Mouse (Mus musculus) midbrain, embryonic 14.5 days (tissue): ENCODE results near the gene Stat5a. TPM values are rescaled to one million over a fixed set of nuclear protein-coding genes. Genes with fewer than 3 reads are reported as not detected.

ENCODE experiments used
- ATAC-seq: fragments of 200-750 bp; cut with Nextera tagmentation; 2 replicates; pipeline ENCODE4 v1.8.0; 2017; ENCODE audit warnings: moderate number of reproducible peaks, moderate library complexity; ENCODE audit not compliant: low FRiP score, low TSS enrichment
- DNase-seq: peaks from one replicate; pipeline ENCODE4 v3.0.0-alpha.2; 2015
- H3K27ac ChIP-seq: fragments of 300-500 bp; sonication (generic); replicated peaks from 2 replicates; pipeline ENCODE4 v1.5.1; 2014; ENCODE audit warnings: mild to moderate bottlenecking, low read depth, low read length, moderate library complexity
- H3K27me3 ChIP-seq: fragments of 300-500 bp; sonication (generic); 2 replicates; pipeline ENCODE4 v1.6.1; 2014; ENCODE audit warnings: low read length, control low read depth, mixed read lengths; ENCODE audit not compliant: control insufficient read depth, insufficient read depth
- H3K36me3 ChIP-seq: fragments of 300-500 bp; sonication (generic); 2 replicates; pipeline ENCODE4 v1.6.1; 2014; ENCODE audit warnings: low read length, control low read depth; ENCODE audit not compliant: control insufficient read depth, insufficient read depth
- H3K4me1 ChIP-seq: fragments of 300-500 bp; sonication (generic); 2 replicates; pipeline ENCODE4 v1.6.1; 2014; ENCODE audit warnings: mild to moderate bottlenecking, antibody characterized with exemption, low read length, control low read depth; ENCODE audit not compliant: control insufficient read depth, insufficient read depth
- H3K4me2 ChIP-seq: fragments of 300-500 bp; sonication (generic); 2 replicates; pipeline ENCODE4 v1.6.1; 2014; ENCODE audit warnings: mild to moderate bottlenecking, low read length, moderate library complexity
- H3K4me3 ChIP-seq: fragments of 300-500 bp; sonication (generic); replicated peaks from 2 replicates; pipeline ENCODE4 v1.5.1; 2014; ENCODE audit warnings: low read depth, low read length
- H3K9ac ChIP-seq: fragments of 300-500 bp; sonication (generic); replicated peaks from 2 replicates; pipeline ENCODE4 v1.6.1; 2014; ENCODE audit warnings: mild to moderate bottlenecking, low read length, moderate library complexity
- H3K9me3 ChIP-seq: fragments of 300-500 bp; sonication (generic); 2 replicates; pipeline ENCODE4 v1.6.1; 2016; ENCODE audit warnings: low read length, control low read depth, mixed read lengths; ENCODE audit not compliant: control insufficient read depth
- WGBS: fragments of 180-500 bp; shearing (Covaris S2); extraction: QIAGEN DNeasy Blood & Tissue Kit; methylation state at CpG from one replicate; pipeline ENCODE4 v1.1.7; 2014; 5-methylcytosine and 5-hydroxymethylcytosine counted together
- polyA plus RNA-seq: library from polyadenylated mRNA; unstranded; fragments of >200 nt; fragmentation: Nextera tagmentation; extraction: Ambion mirVana; gene quantifications from 2 replicates; pipeline ENCODE4 v1.2.1, GENCODE M21; 2014

Gene Stat5a
- polyA plus RNA-seq, 1 experiment from 2014 or later: 1.9 TPM

- ATAC-seq: no peak
- WGBS: 95% methylated on average over 4 of the region's 4 CpGs
Observed at GRCm38 (mm10) chr11:100906885-100907284, 47.7 kb downstream of the Stat5a start.

GRCm38 (mm10) chr11:100908112-100908511 lies 49.0 kb downstream of the Stat5a start:
- DNase-seq (no peak), ATAC-seq (no peak)
- Histone ChIP-seq H3K9me3 (no peaks in the 10 kb centered on the region), H3K36me3 (peaks cover 34% of the 10 kb centered on the region), H3K9ac (no peak overlapping the region), H3K27ac (no peak overlapping the region), H3K4me1 (no peaks in the 10 kb centered on the region), H3K4me3 (no peak overlapping the region), H3K27me3 (no peaks in the 10 kb centered on the region), H3K4me2 (no peak overlapping the region)
- WGBS: 93% methylated on average over 2 of the region's 2 CpGs

More at GRCm38 (mm10) chr11:100906885-100907284, 47.7 kb downstream of the Stat5a start:
- peaks cover 42% of the 10 kb centered on the region for H3K36me3 ChIP-seq
- no peak overlapping the region for H3K27ac ChIP-seq
- no peaks in the 10 kb centered on the region for H3K27me3 ChIP-seq
- H3K4me1 ChIP-seq: no peaks in the 10 kb centered on the region
- H3K9me3 ChIP-seq: no peaks in the 10 kb centered on the region
- DNase-seq: no peak
- no peak overlapping the region for H3K4me3 ChIP-seq
- H3K4me2 ChIP-seq: no peak overlapping the region
- H3K9ac ChIP-seq: no peak overlapping the region

- WGBS: 86% methylated on average over 9 of the region's 9 CpGs
- ATAC-seq: no peak
- H3K36me3 ChIP-seq: peaks cover 30% of the 10 kb centered on the region
Observed at GRCm38 (mm10) chr11:100908567-100908966, 49.4 kb downstream of the Stat5a start.

GRCm38 (mm10) chr11:100912401-100913155 lies 53.4 kb downstream of the Stat5a start:
- ATAC-seq (no peak), DNase-seq (no peak)
- Histone ChIP-seq H3K4me2 (no peak overlapping the region), H3K4me3 (no peak overlapping the region), H3K27ac (no peak overlapping the region), H3K9me3 (no peaks in the 10 kb centered on the region), H3K36me3 (peaks cover 2% of the 10 kb centered on the region), H3K27me3 (no peaks in the 10 kb centered on the region), H3K9ac (no peak overlapping the region), H3K4me1 (no peaks in the 10 kb centered on the region)
- WGBS: 92% methylated on average over 17 of the region's 17 CpGs

More at GRCm38 (mm10) chr11:100908567-100908966, 49.4 kb downstream of the Stat5a start:
- Histone ChIP-seq H3K27ac (no peak overlapping the region), H3K9ac (no peak overlapping the region), H3K4me1 (no peaks in the 10 kb centered on the region), H3K9me3 (no peaks in the 10 kb centered on the region), H3K27me3 (no peaks in the 10 kb centered on the region), H3K4me3 (no peak overlapping the region), H3K4me2 (no peak overlapping the region)
- no peak for DNase-seq

- Histone ChIP-seq H3K27me3 (no peaks in the 10 kb centered on the region), H3K4me3 (no peak overlapping the region), H3K27ac (no peak overlapping the region), H3K4me1 (no peaks in the 10 kb centered on the region), H3K36me3 (no peaks in the 10 kb centered on the region), H3K9ac (no peak overlapping the region), H3K4me2 (no peak overlapping the region), H3K9me3 (no peaks in the 10 kb centered on the region)
- 87% methylated on average over 5 of the region's 5 CpGs for WGBS
- ATAC-seq (no peak), DNase-seq (no peak)
Observed at GRCm38 (mm10) chr11:100914415-100914814, 55.3 kb downstream of the Stat5a start.

GRCm38 (mm10) chr11:100915063-100915462 lies 55.9 kb downstream of the Stat5a start:
- WGBS: 97% methylated on average over 3 of the region's 3 CpGs
- H3K4me2 ChIP-seq: no peak overlapping the region
- no peak overlapping the region for H3K9ac ChIP-seq
- DNase-seq: no peak
- H3K9me3 ChIP-seq: no peaks in the 10 kb centered on the region
- H3K36me3 ChIP-seq: no peaks in the 10 kb centered on the region
- H3K4me3 ChIP-seq: no peak overlapping the region
- H3K4me1 ChIP-seq: no peaks in the 10 kb centered on the region
- no peaks in the 10 kb centered on the region for H3K27me3 ChIP-seq
- no peak overlapping the region for H3K27ac ChIP-seq
- ATAC-seq: no peak

GRCm38 (mm10) chr11:100916432-100916971 lies 57.4 kb downstream of the Stat5a start:
- Histone ChIP-seq H3K27ac (no peak overlapping the region), H3K27me3 (no peaks in the 10 kb centered on the region), H3K36me3 (no peaks in the 10 kb centered on the region), H3K9ac (no peak overlapping the region), H3K4me3 (no peak overlapping the region), H3K9me3 (no peaks in the 10 kb centered on the region), H3K4me1 (no peaks in the 10 kb centered on the region), H3K4me2 (no peak overlapping the region)
- WGBS: 92% methylated on average over 4 of the region's 4 CpGs
- ATAC-seq: no peak
- no peak for DNase-seq

- Histone ChIP-seq H3K36me3 (no peaks in the 10 kb centered on the region), H3K27ac (no peak overlapping the region), H3K9ac (no peak overlapping the region), H3K4me3 (no peak overlapping the region), H3K27me3 (no peaks in the 10 kb centered on the region), H3K9me3 (no peaks in the 10 kb centered on the region), H3K4me1 (no peaks in the 10 kb centered on the region), H3K4me2 (no peak overlapping the region)
- no peak for ATAC-seq
- WGBS: 93% methylated on average over 5 of the region's 5 CpGs
- DNase-seq: no peak
Observed at GRCm38 (mm10) chr11:100918007-100918406, 58.9 kb downstream of the Stat5a start.
